Comparison of ENCODE assay signal across 14 mouse cellular contexts in genomic region chr10:94917990-94918389, GRCm38 (mm10). TPM values are rescaled to one million over a fixed set of nuclear protein-coding genes. Genes with fewer than 3 reads are reported as not detected.
DNase-seq lines count a peak whose midpoint lies in the region; ATAC-seq and TF ChIP-seq lines count a peak whose summit lies in the region.
"Had no signal": no experiment of that assay in that cellular context is flagged by ENCODE, and none has a peak within 500 bp of the region (broad histone marks: within the 10 kb centered on the region; RNA-seq: fewer than 3 reads in every experiment).

No protein-coding gene starts in this region.

- no peaks in the 10 kb centered on the region for H3K9me3 ChIP-seq in heart, embryonic 13.5 days
- H3K9me3 ChIP-seq in CH12.LX (replicated peaks; ENCODE audit: low read length) = no peaks in the 10 kb centered on the region
- no peaks in the 10 kb centered on the region for H3K9me3 ChIP-seq in liver, embryonic 15.5 days (replicated peaks)

- no peaks in the 10 kb centered on the region for H3K36me3 ChIP-seq in heart, embryonic 13.5 days
- H3K36me3 ChIP-seq in CH12.LX (replicated peaks in 1 of 2; ENCODE audit: control insufficient read depth in 1 of 2, insufficient read depth in 1 of 2, low read length in 1 of 2) = no peaks in the 10 kb centered on the region
- H3K36me3 ChIP-seq in liver, embryonic 15.5 days (replicated peaks) = no peaks in the 10 kb centered on the region

- dilution Hi-C loops in CH12.LX (cut with MboI; ENCODE audit: extremely low pct_ligation_motif_present, extremely low pct_unique_long_range_greater_than_20kb, low sequenced_read_pairs) = loop anchor here (25.0 kb wide), 1 partner anchor 106 kb away; no protein-coding TSS in a partner anchor

- TF ChIP-seq RAD21 in CH12.LX (IDR thresholded peaks at IDR 0.05; ENCODE audit: low read depth, low read length) = no peak; the same call in none of the 2 replicates

- DNase-seq in heart, postnatal 36 days = no peak
- peak; percentile 50 for DNase-seq in CH12.LX (ENCODE audit: extremely low read depth)
- DNase-seq in left cerebral cortex, postnatal 36 days (ENCODE audit: low spot score in 2 of 2) = no peak
- DNase-seq in cerebellum, postnatal 14 days = no peak
- DNase-seq: adrenal gland, postnatal 36 days; cerebellum, adult 18-20 months; heart, adult 18-20 months; kidney, postnatal 4 days; left cerebral cortex, postnatal 4 days had no signal

- no peaks in the 10 kb centered on the region for H3K27me3 ChIP-seq in heart, embryonic 13.5 days (replicated peaks)
- H3K27me3 ChIP-seq in CH12.LX (replicated peaks) = no peaks in the 10 kb centered on the region
- no peaks in the 10 kb centered on the region for H3K27me3 ChIP-seq in liver, embryonic 15.5 days

- TF ChIP-seq EP300 in CH12.LX (IDR thresholded peaks at IDR 0.05; ENCODE audit: low read length) = peak; percentile 76

- WGBS in heart, embryonic 13.5 days = 56% methylated on average over 2 of the region's 2 CpGs
- 22% methylated on average over 2 of the region's 2 CpGs for WGBS in liver, embryonic 15.5 days (ENCODE audit: insufficient replicate concordance)

- no peak overlapping the region for H3K4me3 ChIP-seq in heart, embryonic 13.5 days
- H3K4me3 ChIP-seq in CH12.LX (replicated peaks in 1 of 3; ENCODE audit: low read depth in 2 of 3, low read length in 2 of 3, poor library complexity in 1 of 3) = no peak overlapping the region
- peak overlapping the region; percentile 53 for H3K4me3 ChIP-seq in liver, embryonic 15.5 days (replicated peaks)

- no peak for TF ChIP-seq CTCF in CH12.LX (conservative IDR thresholded peaks at IDR 0.05 in 1 of 2, IDR thresholded peaks at IDR 0.05 in 1 of 2; ENCODE audit: low read depth in 2 of 2, low read length in 2 of 2)

- no peak overlapping the region for H3K9ac ChIP-seq in heart, embryonic 13.5 days
- H3K9ac ChIP-seq in CH12.LX (ENCODE audit: insufficient read depth, low read depth) = peak overlapping the region; percentile 69
- peak overlapping the region; percentile 23; the same call in 1 of the 2 replicates for H3K9ac ChIP-seq in liver, embryonic 15.5 days

- intact Hi-C loops in heart, postnatal 36 days (cut with DNase I) = no loop called here
- intact Hi-C loops in left cerebral cortex, postnatal 36 days (cut with DNase I) = no loop called here

- ATAC-seq in heart, embryonic 13.5 days (ENCODE audit: extremely low read depth, insufficient number of reproducible peaks, low FRiP score, low TSS enrichment) = no peak
- ATAC-seq in granulocyte monocyte progenitor cell, adult 5-6 weeks (replicated peaks; ENCODE audit: poor library complexity, severe bottlenecking) = peak; percentile 36
- ATAC-seq in liver, embryonic 15.5 days (ENCODE audit: insufficient read depth) = no peak
- ATAC-seq in CD4-positive, CD25-positive, alpha-beta regulatory T cell, adult 4 months = no peak

- TF ChIP-seq POLR2A in CH12.LX (IDR thresholded peaks at IDR 0.05; ENCODE audit: low read depth, low read length) = no peak

- peaks cover 4% of the 10 kb centered on the region; the same call in 1 of the 2 replicates for H3K79me2 ChIP-seq in CH12.LX (replicated peaks; ENCODE audit: control insufficient read depth, extremely low read depth, insufficient read depth, poor library complexity, severe bottlenecking)

- peaks cover 15% of the 10 kb centered on the region for H3K4me1 ChIP-seq in heart, embryonic 13.5 days
- peaks cover 33 to 86% of the 10 kb centered on the region in 2 experiments for H3K4me1 ChIP-seq in CH12.LX (ENCODE audit: control insufficient read depth in 1 of 2, insufficient read depth in 2 of 2)
- H3K4me1 ChIP-seq in liver, embryonic 15.5 days (replicated peaks) = peaks cover 84% of the 10 kb centered on the region

- peak overlapping the region; percentile 12; the same call in 1 of the 2 replicates for H3K27ac ChIP-seq in heart, embryonic 13.5 days (replicated peaks)
- H3K27ac ChIP-seq in CH12.LX (ENCODE audit: insufficient read depth, low read depth) = peak overlapping the region; percentile 93
- H3K27ac ChIP-seq in liver, embryonic 15.5 days (replicated peaks) = peak overlapping the region; percentile 88
- H3K27ac ChIP-seq: stomach, postnatal 0 days had no signal

- in situ Hi-C loops in CH12.LX (cut with MboI; ENCODE audit: low pct_ligation_motif_present, low pct_unique_long_range_greater_than_20kb, low sequenced_read_pairs) = no loop called here

- no peak overlapping the region for H3K4me2 ChIP-seq in heart, embryonic 13.5 days
- H3K4me2 ChIP-seq in CH12.LX (ENCODE audit: insufficient read depth, low read depth, poor library complexity, severe bottlenecking) = peak overlapping the region; percentile 59
- peak overlapping the region; percentile 71 for H3K4me2 ChIP-seq in liver, embryonic 15.5 days

TF ChIP-seq in CH12.LX, 34 proteins besides CTCF, POLR2A, EP300 and RAD21:
- TF ChIP-seq SIN3A (IDR thresholded peaks at IDR 0.05; ENCODE audit: low read length) = peak; percentile 78
- peak; percentile 65; the same call in 1 of the 2 replicates for TF ChIP-seq MAZ (IDR thresholded peaks at IDR 0.05; ENCODE audit: low read depth, low read length)
- TF ChIP-seq JUND (conservative IDR thresholded peaks at IDR 0.05; ENCODE audit: low read depth, low read length) = 0 out of 2 replicates have a peak, but pooled peaks have one; percentile 26
- TF ChIP-seq HCFC1 (IDR thresholded peaks at IDR 0.05; ENCODE audit: low read depth, low read length) = 0 out of 2 replicates have a peak, but pooled peaks have one; percentile 22
- peak; percentile 30; the same call in 1 of the 2 replicates for TF ChIP-seq MAX (IDR thresholded peaks at IDR 0.05; ENCODE audit: low read length)
- TF ChIP-seq USF2 (conservative IDR thresholded peaks at IDR 0.05; ENCODE audit: low read depth, low read length) = no peak
- TF ChIP-seq E2F4 (IDR thresholded peaks at IDR 0.05; ENCODE audit: insufficient replicate concordance, low read depth, low read length) = no peak
- TF ChIP-seq GABPA (IDR thresholded peaks at IDR 0.05; ENCODE audit: insufficient replicate concordance, low read depth, low read length) = no peak
- peak; percentile 76 for TF ChIP-seq TCF12 (IDR thresholded peaks at IDR 0.05; ENCODE audit: low read depth, low read length)
- no peak for TF ChIP-seq UBTF (IDR thresholded peaks at IDR 0.05; ENCODE audit: low read depth, low read length)
- TF ChIP-seq POLR2AphosphoS2 (IDR thresholded peaks at IDR 0.05; ENCODE audit: low read depth, low read length) = no peak
- TF ChIP-seq BHLHE40 (IDR thresholded peaks at IDR 0.05; ENCODE audit: low read depth, low read length) = peak; percentile 93
- peak; percentile 25; the same call in 1 of the 2 replicates for TF ChIP-seq ZNF384 (IDR thresholded peaks at IDR 0.05; ENCODE audit: low read depth, low read length)
- TF ChIP-seq CHD2 (IDR thresholded peaks at IDR 0.05; ENCODE audit: low read length) = peak; percentile 62
- TF ChIP-seq RCOR1 (conservative IDR thresholded peaks at IDR 0.05; ENCODE audit: low read depth, low read length) = peak; percentile 79; the same call in 1 of the 2 replicates
- peak; percentile 58; the same call in 1 of the 2 replicates for TF ChIP-seq MYC (IDR thresholded peaks at IDR 0.05; ENCODE audit: low read depth, low read length)
- no peak for TF ChIP-seq KAT2A (IDR thresholded peaks at IDR 0.05; ENCODE audit: insufficient replicate concordance, low read length)
- peak; percentile 6; the same call in 1 of the 2 replicates for TF ChIP-seq TBP (conservative IDR thresholded peaks at IDR 0.05; ENCODE audit: low read depth, low read length)
- peak; percentile 70 for TF ChIP-seq IRF4 (IDR thresholded peaks at IDR 0.05; ENCODE audit: low read depth, low read length)
- peak; percentile 83 for TF ChIP-seq ETS1 (conservative IDR thresholded peaks at IDR 0.05; ENCODE audit: low read depth, low read length)
- TF ChIP-seq ZKSCAN1 (IDR thresholded peaks at IDR 0.05; ENCODE audit: borderline replicate concordance, low read depth, low read length) = no peak
- peak; percentile 58; the same call in 1 of the 2 replicates for TF ChIP-seq MAFK (IDR thresholded peaks at IDR 0.05; ENCODE audit: insufficient replicate concordance, low read length)
- no peak for TF ChIP-seq CHD1 (IDR thresholded peaks at IDR 0.05; ENCODE audit: low read depth, low read length)
- TF ChIP-seq MEF2A (IDR thresholded peaks at IDR 0.05; ENCODE audit: borderline replicate concordance, low read depth, low read length) = peak; percentile 74; the same call in 1 of the 2 replicates
- 0 out of 2 replicates have a peak, but pooled peaks have one; percentile 42 for TF ChIP-seq ZMIZ1 (IDR thresholded peaks at IDR 0.05; ENCODE audit: low read depth, low read length)
- TF ChIP-seq ELF1 (IDR thresholded peaks at IDR 0.05; ENCODE audit: low read depth, low read length) = no peak
- peak; percentile 50; the same call in 1 of the 2 replicates for TF ChIP-seq MXI1 (IDR thresholded peaks at IDR 0.05; ENCODE audit: low read depth, low read length)

RNA-seq across cellular contexts. Expression of gene Plxnc1, which starts 26.6 kb away (rescaled TPM):
- polyA plus RNA-seq in heart, embryonic 13.5 days (2015; fragmentation: Nextera tagmentation; extraction: Ambion mirVana) = 3.1 and 3.3 TPM in 2 replicates
- total RNA-seq in heart, postnatal 36 days (2021) = 1 to 10 TPM; 2.0 to 3.0 TPM
- total RNA-seq in CH12.LX (2012; rRNA removed) = 33.0 and 38.4 TPM in 2 replicates
- 31.2 and 34.4 TPM in 2 replicates for total RNA-seq in CH12.LX (2014; rRNA removed)
- 26.6 and 27.6 TPM in 2 replicates for polyA plus RNA-seq in CH12.LX (2012; ENCODE audit: insufficient read length, low read depth)
- 13.4 and 16.7 TPM in 2 replicates for total RNA-seq in granulocyte monocyte progenitor cell, adult 5-6 weeks (2014; fragmentation: Nextera tagmentation)
- 9.9 and 14.1 TPM in 2 replicates for total RNA-seq in granulocyte monocyte progenitor cell, adult 5-6 weeks (2017)
- polyA plus RNA-seq in liver, embryonic 15.5 days (2015; fragmentation: Nextera tagmentation; extraction: Ambion mirVana) = 2.1 and 2.2 TPM in 2 replicates
- 10 to 100 TPM; 23.6 to 29.0 TPM for polyA plus RNA-seq in CD4-positive, CD25-positive, alpha-beta regulatory T cell, adult 4 months (2017; shearing (Covaris generic))
- total RNA-seq in left cerebral cortex, postnatal 36 days (2021) = 10 to 100 TPM; 37.2 to 47.8 TPM

Comparison
In these comparisons a context has a peak if more than half of its experiments do, and no peak if none do; other contexts are left out.
1. H3K27ac ChIP-seq: peak in every context shown above with its lines; median percentile 93 in CH12.LX; 88 in liver, embryonic 15.5 days; 12 in heart, embryonic 13.5 days.